Mouse (Mus musculus) heart, embryonic 13.5 days (tissue): ENCODE results near the gene Lrrc49. TPM values are rescaled to one million over a fixed set of nuclear protein-coding genes. Genes with fewer than 3 reads are reported as not detected.
A peak's percentile ranks its signal among the peaks of the same experiment; 100 is the strongest.

Source experiments
- ATAC-seq: fragments of 200-750 bp; cut with Nextera tagmentation; 2 replicates; pipeline ENCODE4 v1.8.0; 2017; ENCODE audit warnings: moderate TSS enrichment; ENCODE audit not compliant: insufficient number of reproducible peaks, low FRiP score, low TSS enrichment; ENCODE audit errors: extremely low read depth
- H3K27ac ChIP-seq: fragments of 300-500 bp; sonication (generic); replicated peaks from 2 replicates; pipeline ENCODE4 v1.5.1; 2015; ENCODE audit warnings: moderate library complexity, mild to moderate bottlenecking, inconsistent platforms
- H3K27me3 ChIP-seq: fragments of 300-500 bp; sonication (generic); replicated peaks from 2 replicates; pipeline ENCODE4 v1.6.1; 2015; ENCODE audit warnings: mild to moderate bottlenecking, inconsistent platforms
- H3K36me3 ChIP-seq: fragments of 300-500 bp; sonication (generic); 2 replicates; pipeline ENCODE4 v1.6.1; 2015; ENCODE audit warnings: mild to moderate bottlenecking, inconsistent platforms
- H3K4me1 ChIP-seq: fragments of 300-500 bp; sonication (generic); 2 replicates; pipeline ENCODE4 v1.6.1; 2015; ENCODE audit warnings: inconsistent platforms
- H3K4me2 ChIP-seq: fragments of 300-500 bp; sonication (generic); 2 replicates; pipeline ENCODE4 v1.6.1; 2015; ENCODE audit warnings: inconsistent platforms, mild to moderate bottlenecking, moderate library complexity
- H3K4me3 ChIP-seq: fragments of 300-500 bp; sonication (generic); 2 replicates; pipeline ENCODE4 v1.5.1; 2015; ENCODE audit warnings: moderate library complexity, mild to moderate bottlenecking, inconsistent platforms
- H3K9ac ChIP-seq: fragments of 300-500 bp; sonication (generic); 2 replicates; pipeline ENCODE4 v1.6.1; 2015; ENCODE audit warnings: inconsistent platforms, mild to moderate bottlenecking, moderate library complexity
- H3K9me3 ChIP-seq: fragments of 300-500 bp; sonication (generic); 2 replicates; pipeline ENCODE4 v1.6.1; 2016; ENCODE audit warnings: inconsistent platforms
- WGBS: fragments of 180-500 bp; shearing (Covaris S2); methylation state at CpG from one replicate; pipeline ENCODE4 v1.1.7; 2015; ENCODE audit warnings: mixed read lengths; 5-methylcytosine and 5-hydroxymethylcytosine counted together
- polyA plus RNA-seq: library from polyadenylated mRNA; unstranded; fragments of >200 nt; fragmentation: Nextera tagmentation; extraction: Ambion mirVana; gene quantifications from 2 replicates; pipeline ENCODE4 v1.2.1, GENCODE M21; 2015

The Lrrc49 gene
- polyA plus RNA-seq, 1 experiment from 2014 or later, result 8.9 TPM

- no peak overlapping the region for H3K4me3 ChIP-seq
- peaks cover 26% of the 10 kb centered on the region for H3K4me1 ChIP-seq
- no peak overlapping the region for H3K4me2 ChIP-seq
- no peaks in the 10 kb centered on the region for H3K27me3 ChIP-seq
- ATAC-seq, result no peak
- no peak overlapping the region for H3K9ac ChIP-seq
- no peaks in the 10 kb centered on the region for H3K36me3 ChIP-seq
- no peaks in the 10 kb centered on the region for H3K9me3 ChIP-seq
- no peak overlapping the region for H3K27ac ChIP-seq
- WGBS, result 34% methylated on average over 2 of the region's 2 CpGs
Measured at GRCm38 (mm10) chr9:60625895-60626294, 62.1 kb downstream of the Lrrc49 start.

- ATAC-seq, result no peak
- no peaks in the 10 kb centered on the region for H3K27me3 ChIP-seq
- no peak overlapping the region for H3K4me3 ChIP-seq
- peak overlapping the region; percentile 45 for H3K4me2 ChIP-seq
- no peaks in the 10 kb centered on the region for H3K9me3 ChIP-seq
- H3K36me3 ChIP-seq, result no peaks in the 10 kb centered on the region
- 26% methylated on average over 9 of the region's 9 CpGs for WGBS
- peaks cover 13% of the 10 kb centered on the region for H3K4me1 ChIP-seq
- H3K27ac ChIP-seq, result peak overlapping the region; percentile 81
- H3K9ac ChIP-seq, result 0 out of 2 replicates have a peak overlapping the region, but pooled peaks have one; percentile 6
Measured at GRCm38 (mm10) chr9:60616946-60617345, 71.0 kb downstream of the Lrrc49 start.

- Histone ChIP-seq H3K4me2 (peak overlapping the region; percentile 37), H3K27me3 (no peaks in the 10 kb centered on the region), H3K4me1 (peaks cover 11% of the 10 kb centered on the region), H3K27ac (peak overlapping the region; percentile 81), H3K36me3 (no peaks in the 10 kb centered on the region), H3K9ac (no peak overlapping the region), H3K9me3 (no peaks in the 10 kb centered on the region), H3K4me3 (no peak overlapping the region)
- WGBS, result 43% methylated on average over 7 of the region's 7 CpGs
- no peak for ATAC-seq
Measured at GRCm38 (mm10) chr9:60616359-60616758, 71.6 kb downstream of the Lrrc49 start.

- no peaks in the 10 kb centered on the region for H3K27me3 ChIP-seq
- H3K36me3 ChIP-seq, result no peaks in the 10 kb centered on the region
- 80% methylated on average over 2 of the region's 2 CpGs for WGBS
- no peak overlapping the region for H3K4me2 ChIP-seq
- no peak overlapping the region for H3K9ac ChIP-seq
- ATAC-seq, result no peak
- no peaks in the 10 kb centered on the region for H3K9me3 ChIP-seq
- H3K4me3 ChIP-seq, result no peak overlapping the region
- H3K27ac ChIP-seq, result no peak overlapping the region
- peaks cover 8% of the 10 kb centered on the region for H3K4me1 ChIP-seq
Measured at GRCm38 (mm10) chr9:60612260-60612659, 75.7 kb downstream of the Lrrc49 start.

GRCm38 (mm10) chr9:60610194-60610593 lies 77.8 kb downstream of the Lrrc49 start:
- 62% methylated on average over 13 of the region's 13 CpGs for WGBS
- H3K9me3 ChIP-seq, result no peaks in the 10 kb centered on the region
- ATAC-seq, result no peak

GRCm38 (mm10) chr9:60608857-60609256 lies 79.1 kb downstream of the Lrrc49 start:
- no peaks in the 10 kb centered on the region for H3K9me3 ChIP-seq
- ATAC-seq, result no peak
- no peaks in the 10 kb centered on the region for H3K36me3 ChIP-seq
- no peaks in the 10 kb centered on the region for H3K27me3 ChIP-seq
- no peak overlapping the region for H3K9ac ChIP-seq
- no peak overlapping the region for H3K4me3 ChIP-seq
- no peak overlapping the region for H3K4me2 ChIP-seq
- 77% methylated on average over 9 of the region's 9 CpGs for whole genome bisulfite sequencing
- H3K27ac ChIP-seq, result no peak overlapping the region
- H3K4me1 ChIP-seq, result no peaks in the 10 kb centered on the region

More at GRCm38 (mm10) chr9:60610194-60610593, 77.8 kb downstream of the Lrrc49 start:
- H3K36me3 ChIP-seq, result no peaks in the 10 kb centered on the region
- H3K4me3 ChIP-seq, result no peak overlapping the region
- H3K27ac ChIP-seq, result no peak overlapping the region
- H3K9ac ChIP-seq, result no peak overlapping the region
- H3K4me1 ChIP-seq, result no peaks in the 10 kb centered on the region
- no peak overlapping the region for H3K4me2 ChIP-seq
- H3K27me3 ChIP-seq, result no peaks in the 10 kb centered on the region

GRCm38 (mm10) chr9:60608086-60608485 lies 79.9 kb downstream of the Lrrc49 start:
- Histone ChIP-seq H3K4me2 (no peak overlapping the region), H3K9ac (no peak overlapping the region), H3K36me3 (no peaks in the 10 kb centered on the region), H3K4me3 (no peak overlapping the region), H3K27me3 (no peaks in the 10 kb centered on the region), H3K9me3 (no peaks in the 10 kb centered on the region), H3K4me1 (no peaks in the 10 kb centered on the region), H3K27ac (no peak overlapping the region)
- ATAC-seq, result no peak
- 77% methylated on average over 3 of the region's 3 CpGs for WGBS

- H3K9ac ChIP-seq, result no peak overlapping the region
- 75% methylated on average over 2 of the region's 2 CpGs for WGBS
- no peak for ATAC-seq
- H3K4me3 ChIP-seq, result no peak overlapping the region
- no peaks in the 10 kb centered on the region for H3K9me3 ChIP-seq
- H3K4me2 ChIP-seq, result no peak overlapping the region
- H3K27me3 ChIP-seq, result no peaks in the 10 kb centered on the region
- 0 out of 2 replicates have a peak, but pooled peaks cover 3% of the 10 kb centered on the region for H3K36me3 ChIP-seq
- H3K4me1 ChIP-seq, result no peaks in the 10 kb centered on the region
- H3K27ac ChIP-seq, result no peak overlapping the region
Measured at GRCm38 (mm10) chr9:60604971-60605370, 83.0 kb downstream of the Lrrc49 start.

- no peak for ATAC-seq
- Histone ChIP-seq H3K4me3 (no peak overlapping the region), H3K27me3 (no peaks in the 10 kb centered on the region), H3K9me3 (no peaks in the 10 kb centered on the region), H3K36me3 (peaks cover 8% of the 10 kb centered on the region; the same call in 1 of the 2 replicates), H3K4me2 (no peak overlapping the region), H3K9ac (no peak overlapping the region), H3K4me1 (no peaks in the 10 kb centered on the region), H3K27ac (no peak overlapping the region)
- 82% methylated on average over 10 of the region's 10 CpGs for WGBS
Measured at GRCm38 (mm10) chr9:60601936-60602335, 86.0 kb downstream of the Lrrc49 start.

- Histone ChIP-seq H3K27me3 (no peaks in the 10 kb centered on the region), H3K9me3 (no peaks in the 10 kb centered on the region), H3K27ac (no peak overlapping the region), H3K4me1 (no peaks in the 10 kb centered on the region), H3K4me3 (no peak overlapping the region), H3K9ac (no peak overlapping the region), H3K4me2 (no peak overlapping the region), H3K36me3 (peaks cover 8% of the 10 kb centered on the region; the same call in 1 of the 2 replicates)
- ATAC-seq, result no peak
- 84% methylated on average over 4 of the region's 4 CpGs for WGBS
Measured at GRCm38 (mm10) chr9:60600273-60600672, 87.7 kb downstream of the Lrrc49 start.

GRCm38 (mm10) chr9:60599489-60599888 lies 88.5 kb downstream of the Lrrc49 start:
- no peaks in the 10 kb centered on the region for H3K9me3 ChIP-seq
- no peak overlapping the region for H3K27ac ChIP-seq
- 50% methylated on average over 2 of the region's 2 CpGs for WGBS
- H3K4me3 ChIP-seq, result no peak overlapping the region
- H3K36me3 ChIP-seq, result peaks cover 8% of the 10 kb centered on the region; the same call in 1 of the 2 replicates
- no peaks in the 10 kb centered on the region for H3K27me3 ChIP-seq
- ATAC-seq, result no peak
- no peak overlapping the region for H3K4me2 ChIP-seq
- H3K9ac ChIP-seq, result no peak overlapping the region
- no peaks in the 10 kb centered on the region for H3K4me1 ChIP-seq

GRCm38 (mm10) chr9:60595406-60595805 lies 92.6 kb downstream of the Lrrc49 start:
- H3K9me3 ChIP-seq, result no peaks in the 10 kb centered on the region
- no peak overlapping the region for H3K4me3 ChIP-seq
- ATAC-seq, result no peak
- H3K36me3 ChIP-seq, result peaks cover 14% of the 10 kb centered on the region
- no peaks in the 10 kb centered on the region for H3K4me1 ChIP-seq
- no peak overlapping the region for H3K4me2 ChIP-seq
- H3K27ac ChIP-seq, result no peak overlapping the region
- H3K9ac ChIP-seq, result no peak overlapping the region
- 65% methylated on average over 7 of the region's 7 CpGs for WGBS
- H3K27me3 ChIP-seq, result no peaks in the 10 kb centered on the region
